Mouse (Mus musculus) heart, adult 8-10 months (tissue): Measurements from ENCODE around the gene Sgk1. TPM values are rescaled to one million over a fixed set of nuclear protein-coding genes. Genes with fewer than 3 reads are reported as not detected.
"Not testable (repeated sequence)": the region's sequence is repeated elsewhere in the genome, so short reads cannot be mapped to it uniquely, and the experiment has no call there.

ENCODE experiments used
- DNase-seq: peaks from one replicate; pipeline ENCODE4 v3.0.0; 2022; ENCODE audit warnings: low spot score
- total RNA-seq, 4 experiments: library from RNA; stranded (reverse); gene quantifications; 2 replicates each; pipeline ENCODE4 v1.2.4; 2022

The Sgk1 gene
- total RNA-seq, 4 experiments from 2014 or later, result 29.3 to 60.0 (median 43.0) TPM

- no peak for DNase-seq
Observed at GRCm38 (mm10) chr10:21868221-21868620, 13.8 kb upstream of the Sgk1 start.

DNA sequence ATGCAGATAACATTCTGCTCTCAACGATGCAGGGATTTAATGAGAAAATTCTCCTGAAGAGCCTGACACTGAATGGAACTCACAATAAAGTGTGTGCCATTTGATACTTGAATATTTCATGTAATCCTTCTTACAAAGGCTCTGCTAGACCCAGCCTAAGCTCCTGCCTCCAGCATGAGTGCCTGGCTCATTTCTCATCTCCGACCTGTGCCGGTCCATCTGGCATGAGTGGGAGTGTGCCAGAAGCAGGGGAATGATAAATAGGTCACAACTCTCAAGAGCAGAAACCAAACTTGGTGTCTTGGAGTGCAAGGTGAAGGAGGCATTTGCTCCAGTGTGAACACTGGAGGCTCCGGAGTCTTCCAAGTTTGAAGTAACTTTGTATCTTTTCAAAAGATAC is 13.4 kb upstream of the Sgk1 start:
- no peak for DNase-seq

DNA sequence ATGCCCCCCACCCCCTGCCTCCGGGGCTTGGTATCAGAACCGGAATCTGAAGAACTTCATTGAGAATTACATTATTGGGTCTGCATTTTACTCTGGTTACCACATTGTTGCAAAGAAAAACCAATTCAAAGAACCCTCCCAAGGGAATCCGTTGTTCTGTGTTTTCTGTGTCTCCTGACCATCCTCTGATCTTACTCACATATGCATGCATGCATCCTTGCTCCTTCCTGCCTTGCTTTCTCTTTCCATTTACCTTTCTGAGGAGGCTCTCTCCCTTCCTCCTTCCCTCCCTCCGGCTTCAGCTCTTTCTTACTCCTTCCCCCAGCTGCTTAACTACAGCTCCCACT is 174 bp upstream of the Sgk1 start:
- DNase-seq, result no peak

- no peak for DNase-seq
Observed at GRCm38 (mm10) chr10:21883587-21883986, 1.6 kb downstream of the Sgk1 start.

- DNase-seq, result no peak
Observed at GRCm38 (mm10) chr10:21884534-21884933, 2.5 kb downstream of the Sgk1 start.

DNA sequence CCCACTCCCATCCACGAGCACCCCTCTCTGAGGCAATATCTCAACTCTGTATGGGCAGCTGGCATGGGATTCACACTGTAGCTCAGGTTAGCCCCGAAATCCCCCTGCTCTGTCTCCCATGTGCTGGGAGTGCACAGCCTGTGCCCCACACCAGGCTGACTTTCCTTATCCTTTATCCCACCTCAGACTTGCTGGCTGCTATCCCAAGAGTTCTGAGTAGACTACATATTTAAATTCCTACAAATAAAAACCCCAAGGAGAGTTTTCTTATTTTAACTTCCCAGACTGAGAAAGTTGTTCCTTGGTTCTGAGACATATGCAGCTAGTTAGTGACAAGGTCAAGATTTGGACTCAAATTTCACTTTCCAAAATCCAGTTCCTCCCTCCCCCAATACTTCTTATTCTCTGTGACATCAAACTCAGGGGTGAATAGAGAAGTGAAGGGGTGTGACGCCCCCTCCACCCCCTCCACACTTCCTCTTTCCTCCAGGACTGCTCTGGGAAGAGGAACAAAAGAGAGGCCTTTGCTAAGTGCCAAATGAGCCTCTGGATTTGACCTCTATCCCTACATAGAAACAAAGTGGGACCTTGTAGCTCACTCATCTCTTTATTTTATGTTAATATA is 7.3 kb downstream of the Sgk1 start:
- peak; percentile 56 for DNase-seq

- DNase-seq, result no peak
Observed at GRCm38 (mm10) chr10:21890293-21890692, 8.3 kb downstream of the Sgk1 start.

- DNase-seq, result no peak
Observed at GRCm38 (mm10) chr10:21891442-21891841, 9.5 kb downstream of the Sgk1 start.

DNA sequence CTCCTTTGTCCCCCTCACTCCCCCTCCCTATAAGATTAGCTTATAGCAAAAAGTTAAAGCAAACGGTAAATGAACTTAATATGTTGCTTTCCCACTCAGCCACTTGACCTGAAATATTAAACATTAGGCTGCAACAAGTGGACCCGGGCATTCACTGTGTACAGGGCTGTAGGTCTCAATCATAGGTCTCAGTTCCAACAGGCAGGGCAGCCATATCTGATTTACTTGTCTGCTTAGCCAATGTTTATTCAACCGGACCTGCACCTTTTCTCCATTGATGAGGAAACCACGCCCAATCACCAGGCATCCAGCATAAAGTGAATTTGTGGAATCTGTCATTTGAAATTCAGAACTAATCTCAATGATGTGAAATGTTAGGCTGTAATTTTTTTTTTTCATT is 10.1 kb downstream of the Sgk1 start:
- no peak for DNase-seq

- no peak for DNase-seq
Observed at GRCm38 (mm10) chr10:21898417-21898816, 16.4 kb downstream of the Sgk1 start.

- DNase-seq, result not testable (repeated sequence)
Observed at GRCm38 (mm10) chr10:21898851-21899250, 16.9 kb downstream of the Sgk1 start.

- no peak for DNase-seq
Observed at GRCm38 (mm10) chr10:21899397-21899796, 17.4 kb downstream of the Sgk1 start.

DNA sequence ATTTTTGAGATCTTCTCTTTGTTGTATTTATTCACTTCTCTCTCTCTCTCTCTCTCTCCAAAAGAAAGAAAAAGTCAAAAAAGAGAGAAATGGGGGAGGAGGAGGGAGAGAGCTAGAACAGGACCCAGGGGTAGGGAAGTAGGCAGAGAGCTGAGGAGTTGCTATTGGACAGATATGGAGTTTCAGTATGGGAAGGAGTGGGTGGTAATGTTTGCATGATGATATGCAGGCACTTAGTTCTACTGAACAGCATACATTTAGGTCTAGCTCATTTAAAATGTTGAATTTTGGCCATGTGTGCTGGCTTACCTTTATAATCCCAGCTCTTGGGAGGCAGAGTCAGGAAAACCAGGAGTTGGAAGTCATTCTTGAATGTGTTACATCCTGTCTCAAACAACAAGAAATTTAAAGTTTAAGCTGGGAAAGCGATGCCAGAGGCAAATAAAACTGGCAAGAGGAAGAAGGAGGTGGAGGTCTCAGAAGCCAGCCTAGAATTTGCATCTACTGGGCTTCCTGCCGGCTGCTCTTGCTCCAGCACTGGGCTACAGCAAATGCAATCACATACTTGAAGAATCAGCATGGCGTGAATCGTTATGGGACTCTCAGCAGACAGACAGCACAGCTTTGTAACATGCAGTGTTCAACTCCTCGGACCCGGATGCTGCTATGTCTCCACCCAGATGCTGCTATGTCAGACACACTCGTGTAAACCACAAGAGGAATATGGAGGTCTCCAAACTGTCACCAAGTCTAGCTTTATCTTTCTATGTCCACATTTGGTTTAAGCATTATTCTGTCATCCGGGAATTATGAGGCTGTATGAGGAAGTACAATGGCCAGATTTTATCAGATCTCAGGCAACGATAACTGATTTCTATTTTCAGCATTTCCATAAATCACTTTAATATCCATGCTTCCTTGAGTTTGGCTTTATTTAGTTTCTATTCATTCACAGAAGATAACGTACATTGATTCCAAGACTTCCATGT is 20.5 kb downstream of the Sgk1 start:
- peak; percentile 48 for DNase-seq

DNA sequence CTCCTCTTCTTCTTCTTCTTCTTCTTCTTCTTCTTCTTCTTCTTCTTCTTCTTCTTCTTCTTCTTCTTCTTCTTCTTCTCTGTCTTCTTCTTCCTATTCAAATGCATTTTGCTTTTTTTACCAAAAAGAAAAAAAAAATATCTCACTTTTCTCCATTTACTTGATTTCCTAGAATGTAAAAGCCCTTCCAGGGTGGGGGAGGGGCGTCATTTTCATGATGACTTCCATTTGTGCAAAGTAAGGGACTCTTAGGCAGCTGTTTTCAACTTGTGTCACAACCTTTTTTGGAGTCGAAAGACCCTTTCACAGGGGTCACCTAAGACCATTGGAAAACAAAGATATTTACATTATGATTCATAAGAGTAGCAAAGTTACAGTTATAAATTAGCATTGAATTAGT is 22.2 kb downstream of the Sgk1 start:
- no peak for DNase-seq

GRCm38 (mm10) chr10:21905616-21906015 is 23.6 kb downstream of the Sgk1 start:
- DNase-seq, result no peak

DNA sequence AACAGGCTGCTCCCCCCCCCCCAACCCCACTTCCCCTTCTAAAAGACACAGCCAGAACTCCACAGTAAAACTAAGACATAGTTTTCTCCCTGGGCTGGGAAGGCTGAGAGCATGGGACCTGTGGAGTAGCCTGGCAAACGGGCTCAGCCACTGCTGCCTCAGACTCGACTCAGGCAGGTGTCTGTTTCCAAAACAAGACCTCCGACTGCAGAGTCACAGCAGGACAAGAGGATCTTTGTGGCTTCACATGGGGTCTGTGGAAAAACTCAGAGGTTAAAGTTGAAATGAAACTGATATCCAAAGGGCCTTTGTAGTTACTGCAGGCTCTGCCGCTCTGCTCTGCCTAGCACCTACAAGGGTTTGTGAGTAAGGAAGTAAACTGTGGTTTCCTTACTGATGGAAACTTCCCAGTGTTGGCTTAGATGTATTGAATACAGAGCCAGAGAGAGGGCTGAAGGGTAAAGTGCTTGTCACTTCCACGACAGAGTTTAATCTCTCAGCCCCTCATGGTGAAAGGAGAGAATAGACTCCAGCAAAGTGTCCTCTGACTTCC is 25.0 kb downstream of the Sgk1 start:
- DNase-seq, result no peak

DNA sequence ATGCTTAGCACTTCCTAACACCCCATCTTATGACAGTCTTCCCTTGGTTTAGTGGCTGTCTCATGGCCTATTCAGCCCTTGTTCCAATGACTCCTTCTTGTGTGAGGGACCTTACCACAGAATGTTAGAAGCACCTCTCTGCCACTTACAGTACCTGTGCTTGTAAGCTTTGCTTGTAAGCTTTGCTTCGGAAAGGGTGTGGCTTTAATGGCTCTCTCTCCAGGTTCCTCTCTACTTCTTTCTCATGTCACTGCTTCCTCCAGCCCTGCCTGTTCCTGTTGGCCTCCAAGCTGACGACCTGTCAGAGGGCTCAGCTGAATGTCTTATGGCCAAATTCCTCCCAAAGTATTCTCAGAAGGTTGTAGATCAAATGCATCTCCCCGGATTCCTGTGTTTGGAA is 25.8 kb downstream of the Sgk1 start:
- no peak for DNase-seq

DNA sequence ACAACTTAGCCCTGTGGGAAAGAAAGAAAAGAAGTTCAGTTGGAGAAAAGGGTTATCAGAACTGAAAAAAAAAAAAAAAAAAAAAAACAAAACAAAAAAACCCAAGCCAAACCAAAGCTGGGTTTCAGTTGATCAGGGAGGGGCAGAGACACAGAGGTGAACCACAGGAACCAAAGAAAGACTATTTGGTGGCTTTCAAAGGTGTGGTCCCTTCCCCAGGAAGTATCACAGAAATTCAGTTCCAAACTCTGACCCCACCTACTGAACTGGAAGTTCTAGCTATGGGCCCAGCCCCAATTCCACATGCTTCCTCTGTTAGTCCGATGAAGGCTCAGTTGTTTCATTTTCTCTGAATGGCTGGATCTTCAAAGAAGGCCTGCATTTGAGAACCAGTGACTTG is 26.7 kb downstream of the Sgk1 start:
- DNase-seq, result peak; percentile 46

- DNase-seq, result no peak
Observed at GRCm38 (mm10) chr10:21910334-21910733, 28.4 kb downstream of the Sgk1 start.

DNA sequence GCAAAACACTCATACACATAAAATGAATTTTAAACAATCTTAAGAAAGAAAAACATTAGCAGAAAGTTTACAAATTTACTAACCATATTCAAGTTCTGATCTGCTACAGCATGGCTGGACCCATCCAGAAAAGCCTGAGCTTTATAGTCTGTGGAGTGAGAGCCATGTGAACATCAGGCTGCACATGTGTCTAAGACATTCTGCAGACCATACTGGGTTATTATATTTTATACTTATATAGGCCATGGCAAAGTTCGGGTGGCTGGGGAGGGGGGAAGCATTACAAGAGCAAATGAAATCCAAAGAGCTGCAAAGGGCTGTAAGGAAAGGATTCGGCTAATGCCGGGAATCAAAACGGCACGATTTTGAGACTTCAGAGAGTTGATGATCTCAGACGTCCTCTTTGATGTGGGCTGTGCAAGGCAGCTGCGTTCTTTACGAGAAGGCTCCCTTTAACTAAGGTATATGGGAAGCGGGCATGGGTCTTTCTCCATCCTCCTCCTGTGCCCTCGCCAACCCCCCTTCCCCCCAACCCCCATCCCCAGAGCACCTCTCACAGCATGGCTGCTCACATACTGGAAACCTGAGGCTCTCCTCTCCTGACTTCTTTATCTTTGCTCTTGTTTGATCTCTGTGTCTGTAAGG is 29.4 kb downstream of the Sgk1 start:
- no peak for DNase-seq

DNA sequence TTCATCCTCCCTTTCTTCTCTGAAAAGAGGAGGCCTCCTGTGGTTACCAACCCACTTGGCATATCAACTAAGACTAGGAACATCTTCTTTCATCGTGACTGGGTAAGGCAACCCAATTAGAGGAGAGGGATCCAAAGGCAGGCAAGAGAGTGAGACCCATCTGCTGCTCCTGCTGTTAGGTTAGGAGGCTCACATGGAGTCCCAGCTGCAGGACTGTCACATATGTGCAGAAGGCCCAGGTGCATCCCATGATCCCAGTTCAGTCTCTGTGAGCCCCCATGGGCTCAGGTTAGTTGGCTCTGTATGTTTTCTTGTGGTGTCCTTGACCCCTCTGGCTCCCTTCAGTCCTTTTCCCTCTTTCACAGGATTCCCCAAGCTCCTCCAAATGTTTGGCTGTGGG is 32.8 kb downstream of the Sgk1 start:
- DNase-seq, result no peak
